Mouse (Mus musculus): ENCODE data around the gene Nlrc4.

- TF ChIP-seq POLR2A (IDR thresholded peaks at IDR 0.05; ENCODE audit: extremely low read depth, insufficient read depth, low read length), result no peak
- TF ChIP-seq CTCF (IDR thresholded peaks at IDR 0.05; ENCODE audit: low read depth, low read length), result no peak
Observed at GRCm38 (mm10) chr17:74508600-74508999, 49.7 kb upstream of the Nlrc4 start.
